Mouse (Mus musculus) mesoderm, embryonic 11.5 days (tissue): ENCODE measurements around the gene Riox2.

ENCODE experiments used
- DNase-seq: peaks from one replicate; pipeline ENCODE4 v3.0.0-alpha.2; 2012; ENCODE audit warnings: low read depth, low spot score

The Riox2 gene

GRCm38 (mm10) chr16:59517447-59518219 lies 46.1 kb downstream of the Riox2 start:
- DNase-seq, result peak; percentile 21

DNA sequence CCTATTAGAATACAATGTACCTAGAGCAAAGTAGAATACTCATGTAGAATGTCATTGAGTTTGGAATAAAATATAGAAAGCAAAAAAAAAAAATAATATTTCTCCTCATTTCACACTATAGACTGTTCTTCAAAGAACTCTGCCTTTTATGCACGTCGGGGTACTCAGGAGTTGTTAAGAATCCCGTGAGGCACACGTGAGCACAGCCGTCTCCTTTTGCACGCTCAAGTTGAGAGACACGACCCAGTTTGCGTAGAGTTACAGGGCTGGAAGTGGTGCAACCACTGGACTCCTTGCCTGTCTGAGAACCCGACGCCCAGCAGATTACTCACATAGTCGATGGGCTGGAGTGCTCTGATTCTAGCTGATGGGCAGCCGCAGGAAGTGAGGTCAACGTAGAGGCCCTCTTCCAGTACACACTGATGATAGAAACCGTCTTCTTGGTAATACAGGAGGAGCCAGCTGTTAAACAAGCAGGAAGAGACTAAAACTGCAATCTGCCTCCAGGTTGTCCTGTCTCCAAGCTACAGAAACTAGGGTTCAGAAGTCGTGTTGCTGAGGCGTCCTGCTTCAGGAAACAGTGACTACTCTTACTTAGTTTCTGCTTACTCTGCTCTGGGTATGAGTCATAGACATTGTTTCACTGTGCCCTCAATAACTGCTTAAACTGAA lies 50.3 kb downstream of the Riox2 start:
- no peak for DNase-seq

DNA sequence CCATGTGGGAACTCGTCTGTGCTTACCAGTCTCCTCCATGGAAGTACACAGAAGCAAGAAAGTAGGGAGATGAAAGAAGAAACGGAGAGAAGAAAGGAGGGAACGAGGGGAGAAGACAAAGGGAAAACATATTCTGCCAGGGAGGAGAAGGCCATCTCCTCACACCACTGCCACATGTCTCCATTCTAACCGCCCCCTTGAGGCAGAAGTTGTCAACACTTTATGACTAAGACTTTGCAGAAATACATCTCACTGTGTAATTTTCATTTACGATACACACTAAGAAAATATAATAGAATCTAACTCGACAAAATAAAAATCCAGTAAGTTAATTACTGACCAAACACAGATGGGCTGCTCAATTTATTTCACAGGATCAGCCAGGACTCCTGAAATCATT lies 55.4 kb downstream of the Riox2 start:
- no peak for DNase-seq

- DNase-seq, result no peak
These were observed 58.0 kb downstream of the Riox2 start for GRCm38 (mm10) chr16:59529570-59529969.

DNA sequence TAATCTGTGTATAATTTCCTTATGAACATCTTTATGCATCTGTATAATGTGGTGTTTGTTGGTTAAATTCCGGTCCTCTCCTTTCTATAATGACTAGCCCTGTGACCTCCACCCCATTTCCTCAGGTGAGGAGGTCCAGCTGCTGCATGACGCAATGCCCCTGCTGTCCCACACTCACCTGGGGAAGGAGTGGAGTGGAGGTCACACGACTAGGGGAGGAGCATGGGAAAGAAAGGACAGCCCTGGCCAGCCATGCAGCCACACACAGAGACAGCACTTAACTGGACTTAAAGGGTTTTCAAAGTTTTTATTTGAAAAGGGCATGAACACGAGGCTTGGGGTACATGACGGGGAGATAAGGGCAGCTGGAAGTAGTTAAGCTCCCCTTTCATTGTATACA lies 59.7 kb downstream of the Riox2 start:
- no peak for DNase-seq

- DNase-seq, result no peak
These were observed 61.0 kb downstream of the Riox2 start for GRCm38 (mm10) chr16:59532561-59532960.

- DNase-seq, result no peak
These were observed 62.8 kb downstream of the Riox2 start for GRCm38 (mm10) chr16:59534349-59534748.

DNA sequence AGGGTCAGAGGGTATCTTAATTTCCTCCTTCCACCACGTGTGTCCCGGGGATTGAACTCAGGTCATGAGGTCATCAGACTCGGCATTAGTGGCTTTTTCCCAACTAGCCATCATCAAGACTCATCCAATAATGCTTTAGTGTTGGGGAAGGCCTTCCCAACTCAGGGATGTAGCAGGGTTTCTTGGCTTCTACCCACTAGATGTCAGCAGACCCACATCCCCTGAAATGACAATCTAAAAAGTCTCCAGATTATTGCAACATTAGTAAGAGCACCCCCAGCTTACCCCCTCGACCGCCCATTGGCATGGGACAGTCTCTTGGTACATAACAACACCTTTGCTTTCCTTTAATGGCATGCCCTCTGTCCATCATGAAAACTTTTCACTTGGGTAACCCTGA lies 64.1 kb downstream of the Riox2 start:
- no peak for DNase-seq

DNA sequence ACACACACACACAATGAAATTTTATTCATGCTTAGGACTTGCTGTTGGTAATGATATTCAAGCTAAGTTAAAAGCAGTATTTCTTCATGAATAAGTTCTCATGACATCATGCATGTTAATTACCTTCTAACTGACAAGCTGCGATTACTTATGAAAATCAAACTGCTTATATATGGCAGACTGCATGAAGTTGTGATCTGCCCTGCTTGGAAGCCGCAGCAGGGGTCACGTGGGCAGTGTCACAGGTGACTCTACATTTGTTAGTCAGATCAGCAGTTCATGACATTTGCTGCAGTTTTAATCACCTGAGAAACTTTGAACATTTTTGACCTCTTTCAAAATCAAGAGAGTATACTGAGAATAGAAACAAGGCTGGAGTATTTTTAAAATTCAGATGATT lies 69.4 kb downstream of the Riox2 start:
- DNase-seq, result no peak

GRCm38 (mm10) chr16:59541382-59541781 lies 69.8 kb downstream of the Riox2 start:
- DNase-seq, result no peak
